Mouse (Mus musculus): ENCODE data around the gene Cryz. TPM values are rescaled to one million over a fixed set of nuclear protein-coding genes. Genes with fewer than 3 reads are reported as not detected.
A peak's percentile ranks its signal among the peaks of the same experiment; 100 is the strongest.
"Not testable (repeated sequence)": the region's sequence is repeated elsewhere in the genome, so short reads cannot be mapped to it uniquely, and the experiment has no call there.

Cryz gene
- total RNA-seq, 4 experiments from 2014 or later = 23.6 to 32.6 (median 25.8) TPM

GRCm38 (mm10) chr3:154607896-154608295 is 11.4 kb downstream of the Cryz start:
- no peak for DNase-seq (ENCODE audit: low spot score in 2 of 2)

GRCm38 (mm10) chr3:154611888-154612287 is 15.4 kb downstream of the Cryz start:
- no peak for DNase-seq (ENCODE audit: low spot score in 2 of 2)

- no peak for DNase-seq (ENCODE audit: low spot score in 2 of 2)
Observed at GRCm38 (mm10) chr3:154614771-154615170, 18.3 kb downstream of the Cryz start.

GRCm38 (mm10) chr3:154615304-154615703 is 18.8 kb downstream of the Cryz start:
- DNase-seq (ENCODE audit: low spot score in 2 of 2) = no peak

- DNase-seq (ENCODE audit: low spot score in 2 of 2) = no peak
Observed at GRCm38 (mm10) chr3:154616106-154616505, 19.6 kb downstream of the Cryz start.

GRCm38 (mm10) chr3:154628284-154628683 is 31.8 kb downstream of the Cryz start:
- DNase-seq (ENCODE audit: low spot score in 2 of 2) = no peak

- DNase-seq (ENCODE audit: low spot score in 2 of 2) = not testable (repeated sequence)
Observed at GRCm38 (mm10) chr3:154631281-154631680, 34.8 kb downstream of the Cryz start.

GRCm38 (mm10) chr3:154633091-154633490 is 36.6 kb downstream of the Cryz start:
- no peak for DNase-seq (ENCODE audit: low spot score in 2 of 2)

GRCm38 (mm10) chr3:154646638-154647442 is 50.3 kb downstream of the Cryz start:
- no peak for DNase-seq (ENCODE audit: low spot score in 2 of 2)

GRCm38 (mm10) chr3:154647443-154647780 is 50.9 kb downstream of the Cryz start:
- no peak for DNase-seq (ENCODE audit: low spot score in 2 of 2)

GRCm38 (mm10) chr3:154649411-154650285 is 53.1 kb downstream of the Cryz start:
- no peak for DNase-seq (ENCODE audit: low spot score in 2 of 2)

GRCm38 (mm10) chr3:154651192-154651821 is 54.8 kb downstream of the Cryz start:
- no peak for DNase-seq (ENCODE audit: low spot score in 2 of 2)

- peak; percentile 57 to 82 for DNase-seq (ENCODE audit: low spot score in 2 of 2)
Observed at GRCm38 (mm10) chr3:154652581-154653420, 56.3 kb downstream of the Cryz start.

- DNase-seq (ENCODE audit: low spot score in 2 of 2) = no peak
Observed at GRCm38 (mm10) chr3:154653454-154653853, 56.9 kb downstream of the Cryz start.

- DNase-seq (ENCODE audit: low spot score in 2 of 2) = no peak
Observed at GRCm38 (mm10) chr3:154654284-154654683, 57.8 kb downstream of the Cryz start.

- no peak for DNase-seq (ENCODE audit: low spot score in 2 of 2)
Observed at GRCm38 (mm10) chr3:154654901-154655300, 58.4 kb downstream of the Cryz start.

- no peak for DNase-seq (ENCODE audit: low spot score in 2 of 2)
Observed at GRCm38 (mm10) chr3:154655711-154656110, 59.2 kb downstream of the Cryz start.

GRCm38 (mm10) chr3:154663545-154663944 is 67.0 kb downstream of the Cryz start, which contains the start of gene Erich3:
Gene Erich3, plus strand, starts transcription at chr3:154663859.
- no peak for DNase-seq (ENCODE audit: low spot score in 2 of 2)

- peak; percentile 72 for DNase-seq (ENCODE audit: low spot score in 2 of 2)
Observed at GRCm38 (mm10) chr3:154663976-154664581, 67.6 kb downstream of the Cryz start.

- DNase-seq (ENCODE audit: low spot score in 2 of 2) = no peak
Observed at GRCm38 (mm10) chr3:154664636-154665035, 68.1 kb downstream of the Cryz start.
